Mouse (Mus musculus): ENCODE measurements around the gene Oscp1. TPM values are rescaled to one million over a fixed set of nuclear protein-coding genes. Genes with fewer than 3 reads are reported as not detected.

The Oscp1 gene
- 2.7 and 3.5 TPM in 2 replicates for polyA plus RNA-seq (2012; rRNA removed; ENCODE audit: low replicate concordance)

DNA sequence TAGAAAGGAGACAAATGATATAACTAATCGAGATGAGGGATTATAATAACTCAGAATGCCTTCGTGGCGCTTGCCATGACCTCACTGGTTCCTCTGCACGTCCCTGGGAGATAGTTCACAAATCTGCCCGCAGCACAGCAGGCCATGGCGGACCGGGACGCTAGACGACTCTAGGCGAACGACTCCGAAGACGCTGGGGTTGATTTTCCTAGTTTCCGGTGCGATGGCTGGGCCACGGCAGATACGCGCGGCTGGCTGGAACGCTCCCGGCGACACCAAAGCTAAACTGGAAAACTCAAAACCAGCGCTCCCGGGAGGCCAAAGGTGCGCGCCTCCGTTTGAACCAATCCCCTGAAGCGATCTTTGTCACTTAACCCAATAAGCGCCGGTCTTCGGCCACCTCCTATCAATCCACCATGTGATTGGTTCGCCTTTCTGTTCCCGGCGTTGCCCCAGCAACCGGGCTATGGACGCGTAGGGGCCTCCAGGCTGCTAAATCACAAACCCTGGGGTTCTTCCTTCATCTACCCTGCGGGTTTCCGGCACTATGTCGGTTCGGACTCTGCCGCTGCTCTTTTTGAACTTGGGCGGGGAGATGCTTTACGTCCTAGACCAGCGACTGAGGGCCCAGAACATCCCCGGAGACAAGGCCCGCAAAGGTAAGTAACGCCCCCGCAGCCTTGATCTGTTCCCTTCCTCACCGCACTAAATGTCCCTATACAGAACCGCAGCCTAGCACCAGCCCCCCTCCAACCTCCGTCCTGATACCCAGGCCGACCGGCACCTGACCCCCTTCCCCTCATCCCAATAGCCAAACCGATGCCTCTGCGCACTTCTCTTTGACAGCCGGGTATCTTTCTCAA is at the start of gene Oscp1:
Gene Oscp1 (plus strand): TSS at position 432 of the 863 bp plus-strand sequence.

DNA sequence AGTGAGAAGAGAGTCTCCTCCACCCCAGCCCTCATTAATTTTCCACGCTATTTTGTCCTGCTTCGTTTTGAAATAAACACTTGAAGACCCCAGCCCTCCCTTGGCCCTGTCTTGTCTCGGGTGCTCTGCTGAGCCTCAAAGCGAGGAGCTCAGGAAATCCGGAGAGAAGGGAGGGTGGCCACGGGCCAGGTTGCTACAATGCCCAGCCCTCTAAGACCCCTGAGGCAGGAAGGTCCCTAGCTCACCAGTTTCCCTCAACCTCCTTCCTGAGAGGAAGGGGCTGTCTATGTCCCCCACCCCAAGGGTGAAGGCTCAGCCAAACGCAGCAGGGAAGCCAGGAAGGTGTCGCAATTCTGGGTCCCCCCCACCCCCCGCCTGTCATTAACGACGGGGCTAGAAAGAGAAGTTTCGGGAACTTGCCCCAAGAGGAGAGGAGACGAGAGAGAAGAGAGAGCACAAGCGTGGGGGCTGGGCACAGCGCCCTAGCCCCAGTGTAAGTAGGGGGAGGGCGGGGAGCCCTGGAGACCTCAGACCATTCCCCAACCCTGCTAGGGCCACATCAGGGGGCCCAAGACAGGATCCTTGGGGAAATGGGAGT is 34.0 kb upstream of the Oscp1 start, which contains the start of gene Csf3r:
Gene Csf3r (plus strand): TSS at position 248 of the 598 bp plus-strand sequence.

DNA sequence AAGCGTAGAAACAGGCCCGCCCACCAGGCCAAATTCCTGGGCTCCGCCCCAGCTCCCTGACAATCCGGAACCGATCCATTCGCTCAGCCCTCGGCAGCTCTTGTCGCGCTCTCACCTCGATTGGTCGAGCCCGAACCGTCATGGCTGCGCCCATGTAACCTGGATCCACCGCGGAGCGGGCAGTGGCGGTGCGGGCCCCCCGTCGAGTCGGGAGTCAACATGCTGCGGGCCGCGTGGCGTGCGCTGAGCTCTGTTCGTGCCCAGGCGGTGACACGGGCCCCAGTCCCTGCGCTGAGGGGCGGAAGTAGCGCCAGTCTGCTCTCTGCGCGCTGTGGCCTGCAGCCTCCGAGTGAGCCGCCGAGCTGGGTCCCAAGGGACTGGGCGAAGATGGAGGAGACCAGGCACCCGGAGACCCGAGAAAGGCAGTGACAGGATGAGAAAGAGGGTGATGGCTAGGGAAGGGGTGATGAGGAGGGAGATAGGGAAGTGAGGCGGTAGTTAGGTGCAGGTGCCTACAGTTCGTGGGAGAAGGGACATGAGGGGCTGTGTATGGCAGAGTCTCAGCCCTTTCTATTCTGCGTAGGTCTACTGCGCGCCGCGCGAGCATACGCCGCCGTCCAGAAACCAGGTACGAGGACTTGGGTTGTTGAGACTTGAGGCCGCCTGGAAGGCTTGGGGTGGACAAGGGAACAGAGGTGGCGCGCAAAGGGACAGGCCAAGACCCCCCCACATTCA is 11.3 kb upstream of the Oscp1 start, which contains the start of gene Mrps15:
Gene Mrps15 (plus strand): TSS at position 75 of the 735 bp plus-strand sequence.

DNA sequence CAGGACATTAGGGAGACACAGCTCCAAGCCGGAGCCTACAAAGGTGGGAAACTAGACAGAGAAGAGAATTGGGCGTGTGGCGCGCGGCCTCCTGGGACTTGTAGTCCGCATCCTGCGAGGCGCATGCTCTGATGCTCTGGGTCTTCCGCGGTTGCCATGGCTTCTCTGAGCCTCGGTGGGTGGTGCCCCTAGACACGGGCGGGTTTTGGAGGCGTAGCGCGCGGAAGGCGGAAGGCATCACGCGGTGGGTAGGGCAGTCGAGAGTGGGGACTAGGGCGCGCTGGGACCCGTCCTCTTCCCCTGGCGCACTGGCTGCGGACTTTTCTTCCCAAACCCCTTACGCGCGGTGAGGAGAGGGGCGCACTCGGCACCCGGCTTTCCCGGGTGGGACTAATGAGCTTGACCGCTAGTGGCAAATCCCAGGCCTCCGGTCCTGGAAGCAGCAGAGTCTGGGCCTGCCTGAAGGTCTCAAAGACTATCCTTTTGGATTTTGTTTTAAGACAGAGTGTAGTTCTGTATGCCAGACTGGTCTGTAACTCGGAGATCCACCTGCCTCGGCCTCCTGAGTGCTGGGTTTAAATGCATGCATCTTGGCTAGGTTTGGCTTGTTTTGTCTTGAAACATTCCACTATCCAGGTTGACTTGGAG is 38.2 kb downstream of the Oscp1 start, which contains the start of gene Lsm10:
Gene Lsm10 (plus strand): TSS at position 160 of the 648 bp plus-strand sequence.

DNA sequence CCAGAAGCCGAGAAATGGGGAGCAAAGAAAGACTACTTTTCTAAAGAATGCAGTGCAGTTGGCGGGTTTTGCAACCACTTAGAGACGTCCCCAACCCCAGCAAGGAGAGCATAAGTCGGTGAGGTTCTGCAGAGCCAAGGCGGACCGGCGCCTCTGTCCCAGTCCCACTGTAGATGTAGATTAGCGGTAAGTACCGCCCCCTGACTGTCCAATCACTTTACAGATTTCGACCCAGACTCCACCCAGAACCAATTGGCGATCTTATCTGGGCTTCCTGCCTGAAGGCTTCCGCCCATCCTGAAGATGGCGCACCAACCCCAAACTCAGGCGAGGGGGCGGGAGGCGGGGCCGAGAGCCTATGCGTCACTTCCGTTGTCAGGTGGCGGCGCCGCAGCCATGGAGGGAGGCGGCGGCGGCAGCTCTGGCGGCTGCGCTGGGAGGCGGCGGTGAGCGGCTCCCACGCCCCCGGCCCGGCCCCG is 45.3 kb downstream of the Oscp1 start, which contains the start of gene Stk40:
Gene Stk40 (plus strand): TSS at position 368 of the 479 bp plus-strand sequence.

Other genes with a start within 250 kb of the Oscp1 start
- 8.3 and 11.9 TPM in 2 replicates for gene Csf3r, start 34.0 kb upstream of the Oscp1 start, polyA plus RNA-seq (2012; rRNA removed; ENCODE audit: low replicate concordance)
- gene Mrps15, start 11.6 kb upstream of the Oscp1 start, polyA plus RNA-seq (2012; rRNA removed; ENCODE audit: low replicate concordance), result 38.3 and 132 TPM in 2 replicates
- gene Lsm10, start 38.1 kb downstream of the Oscp1 start, polyA plus RNA-seq (2012; rRNA removed; ENCODE audit: low replicate concordance), result 47.2 and 68.1 TPM in 2 replicates
- gene Stk40, start 45.4 kb downstream of the Oscp1 start, polyA plus RNA-seq (2012; rRNA removed; ENCODE audit: low replicate concordance), result 50.9 and 51.7 TPM in 2 replicates
- 52.3 and 163 TPM in 2 replicates for gene Eva1b, start 89.2 kb downstream of the Oscp1 start, polyA plus RNA-seq (2012; rRNA removed; ENCODE audit: low replicate concordance)
- gene Sh3d21, start 104.9 kb downstream of the Oscp1 start, polyA plus RNA-seq (2012; rRNA removed; ENCODE audit: low replicate concordance), result 2.3 and 2.7 TPM in 2 replicates
- gene Thrap3, start 144.2 kb downstream of the Oscp1 start, polyA plus RNA-seq (2012; rRNA removed; ENCODE audit: low replicate concordance), result 46.0 and 64.3 TPM in 2 replicates
- 80.6 and 109 TPM in 2 replicates for gene Map7d1, start 197.8 kb downstream of the Oscp1 start, polyA plus RNA-seq (2012; rRNA removed; ENCODE audit: low replicate concordance)
- gene Trappc3, start 203.8 kb downstream of the Oscp1 start, polyA plus RNA-seq (2012; rRNA removed; ENCODE audit: low replicate concordance), result 33.2 and 49.2 TPM in 2 replicates
- 0.36 and 0.53 TPM in 2 replicates for gene Col8a2, start 228.2 kb downstream of the Oscp1 start, polyA plus RNA-seq (2012; rRNA removed; ENCODE audit: low replicate concordance)

Measured in mammary gland, adult 2 months (tissue).